Mouse (Mus musculus) layer of hippocampus, postnatal 14 days (tissue): Measurements from ENCODE around the gene Nadsyn1. TPM values are rescaled to one million over a fixed set of nuclear protein-coding genes. Genes with fewer than 3 reads are reported as not detected.
A peak's percentile ranks its signal among the peaks of the same experiment; 100 is the strongest.

Experiments used
- DNase-seq, 2 experiments: peaks; one replicate each; pipeline ENCODE4 v3.0.0; 2021 to 2022; ENCODE audit warnings: low spot score in 2 of 2, mixed read lengths in 1 of 2
- microRNA-seq, 2 experiments: library from miRNA; unstranded; fragments of <30 nt; microRNA quantifications; one replicate each; pipeline ENCODE4 v1.2.0; 2021
- total RNA-seq, 2 experiments: library from RNA; stranded (reverse); gene quantifications; 2 replicates each; pipeline ENCODE4 v1.2.3; 2021

The Nadsyn1 gene
- total RNA-seq, 2 experiments from 2014 or later = 5.7 to 6.3 TPM

DNA sequence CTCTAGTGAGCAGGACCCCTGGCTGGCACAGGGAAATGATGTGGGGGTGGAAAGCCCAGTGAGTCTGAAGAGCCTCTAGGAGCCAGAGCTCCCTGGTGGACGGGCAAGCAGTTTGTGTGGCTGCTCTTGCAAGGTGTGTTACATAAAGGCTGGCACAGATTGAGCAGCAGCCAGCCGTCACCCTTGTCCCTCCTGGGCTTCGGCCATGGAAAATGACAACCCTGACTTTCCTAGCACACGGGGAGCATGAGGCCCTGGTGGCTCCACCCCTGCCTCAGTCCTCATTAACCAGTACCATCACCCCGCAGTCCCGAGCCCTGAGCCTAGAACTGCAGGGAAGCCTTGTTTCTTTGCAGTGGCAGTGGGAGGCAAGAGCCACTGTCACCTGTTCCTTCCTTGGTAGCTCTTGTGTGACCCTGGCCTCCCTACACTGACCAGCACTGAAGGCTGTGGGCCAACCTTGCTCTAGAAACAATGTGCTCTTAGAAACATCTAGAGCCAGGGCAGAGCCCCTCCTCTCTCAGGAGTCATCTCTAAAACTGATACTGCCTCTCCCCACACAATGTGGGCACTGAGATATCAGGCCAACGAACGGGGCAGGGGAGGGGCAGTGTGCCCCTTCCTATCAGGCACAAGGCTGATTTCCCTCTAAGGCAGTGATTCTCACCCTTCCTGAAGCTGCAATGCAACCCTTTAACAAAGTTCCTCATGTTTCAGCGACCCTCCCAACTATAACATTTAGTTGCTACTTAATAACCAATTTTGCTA is 67.1 kb downstream of the Nadsyn1 start:
- no peak for DNase-seq

DNA sequence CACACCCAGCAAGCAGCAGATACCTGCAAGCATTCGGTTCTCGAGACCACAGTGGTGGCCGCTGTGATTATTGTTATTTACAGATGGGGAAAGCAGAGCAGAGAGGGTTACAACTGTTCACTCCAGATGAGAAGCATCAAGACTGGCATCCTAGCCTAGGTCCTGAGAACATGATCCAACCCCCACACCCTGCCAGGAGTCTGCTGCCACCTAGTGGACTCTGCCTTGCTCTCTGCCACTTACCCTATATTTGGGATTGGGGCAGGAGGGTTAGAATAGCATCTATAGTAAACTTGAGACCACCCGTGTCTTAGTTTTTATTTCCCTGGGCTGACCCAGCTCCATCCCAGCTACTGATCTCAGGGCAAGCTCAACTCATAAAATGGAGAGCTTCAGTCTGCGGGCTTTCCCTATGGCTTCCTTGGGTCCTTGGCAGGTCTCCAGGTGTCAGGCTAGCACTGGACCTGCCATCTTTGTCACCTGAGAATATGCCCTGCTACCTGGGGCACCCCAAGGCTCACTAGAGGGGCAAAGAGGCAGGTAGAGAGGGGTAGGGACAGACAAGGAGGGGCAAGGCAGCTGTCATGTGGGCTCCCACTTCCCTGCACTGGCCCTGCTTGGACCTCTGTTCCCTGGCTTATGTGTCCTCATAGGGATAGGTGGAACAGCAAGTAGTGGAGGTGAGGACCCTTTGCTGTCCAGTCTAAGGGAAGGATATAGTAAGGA is 68.5 kb downstream of the Nadsyn1 start:
- DNase-seq = no peak

DNA sequence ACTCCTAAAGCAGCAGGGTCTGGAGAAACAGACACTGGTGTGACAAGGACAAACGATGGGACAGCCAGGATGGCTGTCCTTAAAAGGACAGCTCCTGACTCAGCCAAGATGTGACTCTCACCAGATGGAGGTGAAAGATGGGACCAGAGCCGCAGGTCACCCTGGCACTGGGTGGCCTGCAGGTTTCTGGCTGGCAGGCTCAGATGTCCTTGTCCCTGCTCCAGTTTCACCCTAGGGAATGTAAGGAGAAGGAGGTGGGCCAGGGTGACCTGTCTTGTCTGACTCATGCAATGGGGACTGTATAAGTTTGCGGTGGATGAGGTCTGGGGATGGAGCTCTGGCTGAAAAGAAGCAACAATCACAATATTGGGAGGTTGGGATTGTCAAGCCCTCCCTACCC is 70.0 kb downstream of the Nadsyn1 start:
- DNase-seq = no peak

DNA sequence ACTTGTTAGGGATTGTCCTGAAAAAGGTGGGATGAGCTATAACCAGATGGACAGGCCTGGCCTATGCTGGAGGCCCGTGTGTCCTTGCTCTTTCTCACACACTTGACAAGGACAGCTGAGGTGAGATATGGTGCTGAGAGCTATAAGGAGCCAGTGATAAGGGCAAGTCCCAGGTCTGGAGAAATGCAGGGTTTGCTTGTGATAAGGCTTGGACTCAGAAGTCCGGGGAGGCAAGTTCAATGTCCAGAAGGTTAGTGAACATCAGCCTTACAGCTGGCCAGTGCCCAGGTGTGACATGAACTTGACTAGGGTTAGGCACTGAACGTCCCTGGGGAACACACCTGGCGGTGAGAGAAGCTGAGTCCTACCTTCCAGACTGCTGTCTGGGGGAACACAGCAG is 70.6 kb downstream of the Nadsyn1 start:
- no peak for DNase-seq

DNA sequence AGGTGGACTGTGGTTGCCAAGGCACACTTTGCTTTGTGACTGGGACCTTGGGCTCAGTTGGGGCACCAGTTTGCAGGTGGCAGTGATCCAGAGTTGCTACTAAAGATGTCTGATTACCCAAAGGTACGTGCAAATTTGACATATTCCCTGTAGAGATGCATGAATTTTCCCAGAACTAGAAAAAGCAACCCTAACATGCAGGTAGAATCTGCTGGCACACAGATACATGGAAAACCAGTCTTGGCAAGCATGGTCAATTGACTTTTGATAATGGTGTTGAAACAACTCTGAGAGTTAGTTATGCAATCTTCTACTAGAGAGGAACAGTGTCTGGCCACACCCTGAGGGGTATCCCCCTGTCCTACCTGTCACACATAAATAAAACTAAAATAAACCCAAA is 71.3 kb downstream of the Nadsyn1 start:
- no peak for DNase-seq

DNA sequence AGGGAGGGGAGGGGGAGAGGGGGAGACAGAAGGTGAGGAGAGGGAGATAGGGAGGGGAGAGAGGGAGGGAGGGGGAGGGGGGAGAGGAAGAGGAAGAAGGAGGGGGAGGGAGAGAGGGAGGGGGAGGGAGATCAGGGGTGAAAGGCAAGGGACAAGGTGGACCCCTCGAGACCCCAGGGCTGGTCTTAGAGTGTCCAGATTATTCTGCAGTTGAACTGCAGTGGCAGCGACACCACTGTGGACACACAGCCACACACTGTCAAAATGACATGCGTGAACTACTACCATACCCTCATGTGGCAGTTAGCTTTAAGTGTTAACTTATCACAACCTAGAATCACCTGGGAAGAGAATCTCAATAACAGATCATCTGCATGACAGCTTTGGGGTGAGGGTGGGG is 73.6 kb downstream of the Nadsyn1 start:
- no peak for DNase-seq

DNA sequence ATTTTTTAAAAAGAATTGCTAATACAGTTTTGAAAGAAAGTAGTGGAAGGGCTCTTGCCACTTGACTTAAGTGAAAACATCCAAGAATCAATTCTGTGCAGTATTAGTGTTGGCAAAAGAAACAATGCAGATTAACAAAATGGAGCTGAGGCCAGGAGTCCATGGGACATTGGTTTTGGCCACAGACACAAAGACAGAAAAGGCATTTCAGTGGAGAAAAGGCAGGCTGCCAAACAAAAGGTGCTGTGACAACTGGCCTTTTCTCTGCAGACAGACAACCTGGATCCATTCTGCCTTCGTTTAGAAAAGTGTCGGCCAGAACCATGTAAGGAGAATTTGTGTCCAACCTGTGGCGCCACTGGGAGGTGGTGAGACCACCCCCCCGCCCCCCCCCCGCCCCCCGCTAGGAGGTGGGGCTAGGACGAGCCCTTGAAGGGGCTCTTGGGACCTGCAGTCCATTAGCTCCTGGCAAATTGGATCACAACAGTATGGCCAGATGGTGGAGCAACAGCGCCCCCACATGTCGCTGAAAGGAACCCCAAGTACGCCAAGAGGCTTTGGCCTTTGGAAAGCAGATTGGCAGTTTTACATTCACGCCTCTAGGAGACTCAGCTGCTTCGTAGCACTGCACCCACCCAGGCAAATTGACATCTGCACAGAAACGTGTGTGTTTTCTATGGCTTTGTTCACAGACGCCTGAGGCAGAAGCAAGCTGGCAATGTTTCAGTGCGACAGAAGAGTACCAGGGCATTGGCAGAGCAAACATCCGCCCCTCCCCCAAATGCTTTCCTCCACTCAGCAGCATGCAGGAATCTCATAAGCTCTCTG is 74.4 kb downstream of the Nadsyn1 start:
- peak; percentile 92 to 95 for DNase-seq

Small RNA genes lying within 50 kb of the gene (microRNA-seq; reads per million reads assigned to microRNA genes)
- gene Gm22064 = 0 reads per million in 2 experiments

Other genes starting within 250 kb of the Nadsyn1 start
- 10 to 100 TPM; 53.8 to 62.8 TPM for gene Cars, start 222.8 kb downstream of the Nadsyn1 start, total RNA-seq
- gene Tnfrsf26, start 194.1 kb downstream of the Nadsyn1 start, total RNA-seq = under 1 TPM; 0.12 to 0.23 TPM
- 1 to 10 TPM; 2.1 to 2.9 TPM for gene Tnfrsf22, start 173.2 kb downstream of the Nadsyn1 start, total RNA-seq
- 1 to 10 TPM; 1.3 to 1.6 TPM for gene Tnfrsf23, start 137.0 kb downstream of the Nadsyn1 start, total RNA-seq
- gene Osbpl5, start 65.9 kb downstream of the Nadsyn1 start, total RNA-seq = 10 to 100 TPM; 36.3 to 40.9 TPM
- not detected for gene Mrgprg, start 55.9 kb downstream of the Nadsyn1 start, total RNA-seq
- 1 to 10 TPM; 5.5 to 6.1 TPM for gene Mrgpre, start 38.3 kb downstream of the Nadsyn1 start, total RNA-seq
- 10 to 100 TPM; 66.2 to 69.8 TPM for gene Dhcr7, start 296 bp upstream of the Nadsyn1 start, total RNA-seq
- not detected for gene Gm498, start 44.0 kb upstream of the Nadsyn1 start, total RNA-seq
- 100 to 1,000 TPM; 133 to 146 TPM for gene Shank2, start 179.1 kb upstream of the Nadsyn1 start, total RNA-seq